Mouse (Mus musculus) megakaryocyte, adult 5-6 weeks (primary cell): ENCODE measurements around the gene Vmn1r117. TPM values are rescaled to one million over a fixed set of nuclear protein-coding genes. Genes with fewer than 3 reads are reported as not detected.
"Not testable (repeated sequence)": the region's sequence is repeated elsewhere in the genome, so short reads cannot be mapped to it uniquely, and the experiment has no call there.

Experiments used
- ATAC-seq: 2 replicates; pipeline ENCODE4 v1.8.0; 2016; ENCODE audit warnings: mild to moderate bottlenecking, inconsistent platforms; ENCODE audit not compliant: poor library complexity, severe bottlenecking
- total RNA-seq, 2 experiments: library from RNA; stranded (forward) in 1 of 2; stranded (reverse) in 1 of 2; fragments of 153-499, 151-499 nt in 1 of 2; fragments of 221-1000, 200-1000 nt in 1 of 2; gene quantifications; 2 replicates each; pipeline versions ENCODE4 v1.2.3 to v1.2.4; 2015 to 2017

Vmn1r117 gene
- total RNA-seq (2015): not detected in 2 replicates
- total RNA-seq (2017): not detected in 2 replicates

GRCm38 (mm10) chr7:20884021-20884420 is at the start of gene Vmn1r117:
TSS of gene Vmn1r117 (minus strand) at chr7:20884121.
- not testable (repeated sequence) for ATAC-seq

- not testable (repeated sequence) for ATAC-seq
Observed at GRCm38 (mm10) chr7:20912247-20912646, 28.3 kb upstream of the Vmn1r117 start, which contains the start of gene Vmn1r118. TSS of gene Vmn1r118 (minus strand) at chr7:20912347.

- not testable (repeated sequence) for ATAC-seq
Observed at GRCm38 (mm10) chr7:20871956-20872355, 12.0 kb downstream of the Vmn1r117 start, which contains the start of gene Vmn1r116. TSS of gene Vmn1r116 (plus strand) at chr7:20872256.

- ATAC-seq: not testable (repeated sequence)
Observed at GRCm38 (mm10) chr7:20844885-20845284, 39.0 kb downstream of the Vmn1r117 start, which contains the start of gene Vmn1r115. TSS of gene Vmn1r115 (minus strand) at chr7:20844985.

Other genes with a start within 250 kb of the Vmn1r117 start
- gene Vmn1r107, start 215.2 kb downstream of the Vmn1r117 start, total RNA-seq (2015): not detected in 2 replicates
- gene Vmn1r107, start 215.2 kb downstream of the Vmn1r117 start, total RNA-seq (2017): not detected in 2 replicates
- not detected in 2 replicates for gene Vmn1r111, start 180.9 kb downstream of the Vmn1r117 start, total RNA-seq (2015)
- gene Vmn1r111, start 180.9 kb downstream of the Vmn1r117 start, total RNA-seq (2017): not detected in 2 replicates
- not detected in 2 replicates for gene Gm10668, start 153.5 kb downstream of the Vmn1r117 start, total RNA-seq (2015)
- not detected in 2 replicates for gene Gm10668, start 153.5 kb downstream of the Vmn1r117 start, total RNA-seq (2017)
- not detected in 2 replicates for gene Vmn1r112, start 112.9 kb downstream of the Vmn1r117 start, total RNA-seq (2015)
- gene Vmn1r112, start 112.9 kb downstream of the Vmn1r117 start, total RNA-seq (2017): not detected in 2 replicates
- not detected in 2 replicates for gene Vmn1r113, start 96.8 kb downstream of the Vmn1r117 start, total RNA-seq (2015)
- not detected in 2 replicates for gene Vmn1r113, start 96.8 kb downstream of the Vmn1r117 start, total RNA-seq (2017)
- not detected in 2 replicates for gene Vmn1r114, start 71.9 kb downstream of the Vmn1r117 start, total RNA-seq (2015)
- not detected in 2 replicates for gene Vmn1r114, start 71.9 kb downstream of the Vmn1r117 start, total RNA-seq (2017)
- gene Vmn1r115, start 39.1 kb downstream of the Vmn1r117 start, total RNA-seq (2015): not detected in 2 replicates
- not detected in 2 replicates for gene Vmn1r115, start 39.1 kb downstream of the Vmn1r117 start, total RNA-seq (2017)
- gene Vmn1r116, start 11.9 kb downstream of the Vmn1r117 start, total RNA-seq (2015): not detected in 2 replicates
- not detected in 2 replicates for gene Vmn1r116, start 11.9 kb downstream of the Vmn1r117 start, total RNA-seq (2017)
- gene Vmn1r118, start 28.2 kb upstream of the Vmn1r117 start, total RNA-seq (2015): not detected in 2 replicates
- gene Vmn1r118, start 28.2 kb upstream of the Vmn1r117 start, total RNA-seq (2017): not detected in 2 replicates
- not detected in 2 replicates for gene Vmn1r119, start 128.3 kb upstream of the Vmn1r117 start, total RNA-seq (2015)
- not detected in 2 replicates for gene Vmn1r119, start 128.3 kb upstream of the Vmn1r117 start, total RNA-seq (2017)
- gene Vmn1r120, start 169.7 kb upstream of the Vmn1r117 start, total RNA-seq (2015): not detected in 2 replicates
- gene Vmn1r120, start 169.7 kb upstream of the Vmn1r117 start, total RNA-seq (2017): not detected in 2 replicates
- not detected in 2 replicates for gene Vmn1r121, start 214.4 kb upstream of the Vmn1r117 start, total RNA-seq (2015)
- gene Vmn1r121, start 214.4 kb upstream of the Vmn1r117 start, total RNA-seq (2017): not detected in 2 replicates